Mouse (Mus musculus) thymus, postnatal 14 days (tissue): Measurements from ENCODE around the gene Klhdc8b.

Experiments
- DNase-seq: peaks from one replicate; pipeline ENCODE4 v3.0.0; 2021

Klhdc8b gene

GRCm38 (mm10) chr9:108480813-108481519, 19.6 kb upstream of the Klhdc8b start:
- DNase-seq = no peak

DNA sequence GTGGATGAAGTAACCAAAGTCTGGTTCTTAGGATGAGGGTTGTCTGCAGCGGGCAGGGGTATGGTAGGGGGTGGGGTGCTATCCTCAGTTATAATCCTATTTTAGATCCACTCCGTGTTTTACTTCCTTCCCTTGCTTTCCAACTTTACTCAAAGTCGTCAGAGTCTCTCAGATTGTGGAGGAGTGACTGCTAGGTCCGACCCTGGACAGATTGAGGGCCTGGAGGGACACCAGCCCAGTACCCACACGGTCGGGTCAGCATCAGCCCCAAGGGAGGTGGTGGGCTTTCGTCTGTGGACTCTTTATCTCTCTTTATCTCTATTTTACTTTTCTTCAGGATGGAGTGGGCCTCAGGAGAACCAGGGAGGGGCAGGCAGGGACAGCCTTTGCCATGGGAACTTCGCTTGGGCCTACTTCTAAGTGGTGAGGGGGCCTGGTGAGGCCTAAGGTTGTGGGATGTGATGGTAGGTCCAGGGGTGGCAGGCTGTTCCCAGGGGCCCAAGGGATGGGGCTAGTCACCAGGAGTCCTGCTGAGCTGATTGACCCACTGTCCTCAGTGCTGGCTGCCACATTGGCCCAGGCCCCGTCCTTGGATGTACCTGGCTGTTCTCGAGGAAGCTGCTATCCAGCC, 18.5 kb upstream of the Klhdc8b start, which contains the start of gene Lamb2:
Gene Lamb2 (plus strand): TSS at position 16 of the 631 bp plus-strand sequence.
- no peak for DNase-seq

DNA sequence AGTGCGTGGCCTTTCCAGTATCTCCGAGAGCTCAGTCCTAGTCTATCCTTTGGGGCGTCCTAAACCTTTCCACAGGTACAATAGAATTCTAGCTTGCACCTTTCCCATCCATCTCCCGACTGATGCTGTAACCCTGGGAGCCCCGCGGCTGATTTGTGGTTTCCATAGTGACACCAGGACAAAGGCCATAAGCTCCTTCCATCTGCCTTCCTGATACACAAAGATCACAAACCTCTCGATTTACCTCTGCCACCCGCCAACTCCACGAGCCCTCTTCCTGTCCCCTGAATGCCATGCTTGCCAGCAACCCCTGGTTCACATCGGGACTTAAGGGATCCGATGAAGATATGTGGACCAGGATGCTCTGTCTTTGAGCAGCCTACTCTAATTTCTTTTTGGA, 17.9 kb upstream of the Klhdc8b start:
- DNase-seq = no peak

DNA sequence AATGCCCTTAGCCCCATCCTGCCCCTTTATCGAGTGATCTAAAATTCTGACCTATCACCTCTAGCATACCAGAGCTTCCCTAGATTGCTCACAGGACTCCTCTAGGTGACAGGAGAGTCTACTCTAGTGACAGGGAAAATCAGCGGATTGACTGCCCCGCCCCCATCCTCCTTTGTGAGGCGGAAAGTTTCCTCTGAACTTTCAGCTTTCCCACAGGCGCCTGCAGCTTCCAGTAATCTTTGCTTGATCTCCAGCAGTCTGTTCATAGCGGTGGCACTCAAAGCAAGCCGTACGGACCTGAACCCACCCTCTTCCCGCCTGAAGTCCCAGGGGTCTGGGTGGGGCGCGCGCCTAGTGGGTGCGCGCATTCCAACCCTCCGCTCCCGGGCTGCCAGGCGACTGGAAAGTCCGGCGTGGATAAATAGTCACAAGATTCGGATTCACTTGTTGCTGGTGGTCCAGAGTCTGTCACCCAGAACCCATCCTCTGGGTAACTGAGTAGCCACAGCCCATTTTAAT, 17.3 kb upstream of the Klhdc8b start:
- DNase-seq = peak; percentile 48

GRCm38 (mm10) chr9:108474528-108474927, 13.1 kb upstream of the Klhdc8b start:
- no peak for DNase-seq

GRCm38 (mm10) chr9:108469845-108470244, 8.5 kb upstream of the Klhdc8b start:
- DNase-seq = no peak

- DNase-seq = no peak
Measured at GRCm38 (mm10) chr9:108469430-108469829, 8.0 kb upstream of the Klhdc8b start.

DNA sequence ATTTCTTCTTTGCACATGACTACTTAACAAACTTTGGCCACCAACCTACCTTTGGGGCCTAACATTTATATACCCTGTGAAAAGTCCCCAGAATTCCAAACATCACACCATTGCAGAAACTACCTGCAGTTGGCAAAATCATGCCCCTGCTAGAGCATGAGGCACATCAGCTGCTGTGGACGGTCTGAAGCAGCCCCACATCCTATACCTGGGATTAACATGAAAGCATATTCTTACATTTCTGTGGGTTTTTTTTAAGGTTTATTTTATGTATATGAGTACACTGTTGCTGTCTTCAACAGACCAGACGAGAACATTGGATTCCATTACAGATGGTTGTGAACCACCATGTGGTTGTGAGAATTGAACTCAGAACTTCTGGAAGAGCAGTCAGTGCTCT, 4.8 kb upstream of the Klhdc8b start:
- DNase-seq = no peak

DNA sequence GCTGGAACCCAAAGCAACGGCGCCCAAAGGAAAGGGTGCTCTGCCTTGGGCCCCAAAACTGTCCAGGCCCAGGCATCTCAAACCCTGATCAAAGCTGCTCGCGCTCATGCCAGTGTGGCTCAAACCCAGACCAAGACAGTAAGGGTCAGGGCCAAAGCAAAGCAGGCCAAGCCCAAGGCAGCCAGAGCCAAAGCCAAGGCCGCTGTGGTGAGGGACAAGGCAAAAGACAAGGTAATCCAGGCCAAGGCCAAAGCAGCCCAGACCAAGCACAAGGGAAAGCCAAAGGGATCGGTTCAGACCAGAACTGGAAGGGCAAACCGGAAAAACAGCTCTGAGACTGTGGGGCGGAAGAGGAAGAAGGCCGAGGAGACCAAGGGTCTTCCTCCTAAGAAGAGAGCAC, 2.3 kb upstream of the Klhdc8b start:
- no peak for DNase-seq

DNA sequence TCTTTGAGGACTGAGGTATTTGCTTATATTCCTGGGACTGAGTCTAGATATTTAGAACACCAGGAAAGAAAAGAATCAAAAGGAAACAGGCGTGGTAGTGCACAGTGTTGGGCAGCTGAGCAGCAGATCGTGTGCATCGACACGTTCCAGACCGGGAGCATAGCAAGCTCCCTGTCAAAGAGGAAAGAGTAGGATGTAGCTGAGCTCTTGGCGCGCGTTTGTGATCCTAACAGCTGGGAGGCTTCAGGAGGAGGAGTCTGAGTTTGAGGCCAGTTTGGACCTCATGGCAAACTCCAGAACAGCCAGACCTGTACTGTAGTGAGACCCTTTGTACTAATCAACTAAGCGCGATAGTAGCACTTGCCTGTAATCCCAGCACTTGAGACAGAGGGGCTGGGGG, 811 bp upstream of the Klhdc8b start:
- DNase-seq = no peak

GRCm38 (mm10) chr9:108461675-108462074, 294 bp upstream of the Klhdc8b start:
- no peak for DNase-seq

- DNase-seq = peak; percentile 92
Measured at GRCm38 (mm10) chr9:108460319-108461178, 832 bp downstream of the Klhdc8b start, which contains the start of gene Ccdc71. Gene Ccdc71, plus strand, starts transcription at chr9:108460527.

- DNase-seq = no peak
Measured at GRCm38 (mm10) chr9:108459939-108460318, 1.5 kb downstream of the Klhdc8b start.

- no peak for DNase-seq
Measured at GRCm38 (mm10) chr9:108456953-108457352, 4.4 kb downstream of the Klhdc8b start.

- DNase-seq = no peak
Measured at GRCm38 (mm10) chr9:108455747-108456571, 5.4 kb downstream of the Klhdc8b start.

GRCm38 (mm10) chr9:108454429-108454828, 7.0 kb downstream of the Klhdc8b start:
- no peak for DNase-seq

- DNase-seq = no peak
Measured at GRCm38 (mm10) chr9:108453458-108453857, 7.9 kb downstream of the Klhdc8b start.

GRCm38 (mm10) chr9:108452911-108453310, 8.5 kb downstream of the Klhdc8b start:
- no peak for DNase-seq

DNA sequence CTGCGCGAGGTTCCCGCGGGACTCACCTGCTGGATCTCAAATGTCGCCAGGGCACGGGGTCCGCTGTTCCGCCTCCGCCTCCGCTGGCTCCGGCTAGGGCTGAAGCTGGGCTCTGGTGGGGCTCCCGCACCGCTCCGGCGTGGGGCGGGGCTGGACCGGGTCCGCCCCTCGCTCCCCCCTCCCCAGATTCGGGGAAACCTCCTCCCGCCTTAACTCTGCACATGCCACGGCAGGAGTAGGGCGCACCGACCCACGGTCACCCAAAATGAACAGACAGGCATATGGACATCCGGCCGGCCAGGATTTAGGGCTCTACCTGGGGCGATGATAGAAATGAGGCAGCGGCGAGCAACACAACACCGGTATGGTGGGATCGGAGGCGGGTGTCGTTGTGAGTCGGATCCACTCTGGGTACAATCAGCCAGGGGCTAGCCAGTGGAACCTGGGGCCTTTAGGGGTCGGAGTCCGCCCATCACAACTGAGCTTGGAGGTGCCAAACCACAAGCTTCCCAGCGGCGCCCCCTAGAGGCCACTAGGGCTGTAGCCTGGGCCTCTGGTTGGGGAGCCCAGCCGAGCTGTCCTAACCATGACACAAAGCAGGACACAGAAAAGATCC, 9.0 kb downstream of the Klhdc8b start:
- peak; percentile 88 for DNase-seq

- DNase-seq = no peak
Measured at GRCm38 (mm10) chr9:108451519-108452160, 9.7 kb downstream of the Klhdc8b start.

- DNase-seq = no peak
Measured at GRCm38 (mm10) chr9:108451170-108451493, 10.2 kb downstream of the Klhdc8b start.
